In the genomic region with DNA sequence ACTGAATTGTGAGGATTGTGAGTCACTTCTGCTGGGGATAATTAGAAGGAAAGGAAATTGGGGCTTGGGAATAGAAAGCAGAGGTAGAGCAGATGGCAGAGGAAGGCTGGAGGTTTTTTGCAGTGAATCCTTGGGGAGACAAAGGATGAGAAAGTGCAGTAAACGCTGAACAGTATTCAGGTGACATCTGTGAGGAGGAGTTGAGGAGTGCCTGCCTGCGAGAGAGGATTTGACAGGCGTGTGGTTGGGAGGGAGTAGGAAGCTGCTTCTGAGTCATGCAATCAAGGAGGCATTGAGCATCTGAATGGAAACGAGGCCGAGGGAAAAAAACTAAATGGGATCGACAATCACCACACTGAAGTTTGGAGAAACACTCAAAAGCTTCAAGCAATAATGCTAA, we compare ENCODE assay signal across 15 mouse cellular contexts.
DNase-seq lines count a peak whose midpoint lies in the region.
"Had no signal": no experiment of that assay in that cellular context is flagged by ENCODE, and none has a peak within 500 bp of the region (broad histone marks: within the 10 kb centered on the region; RNA-seq: fewer than 3 reads in every experiment).

No protein-coding gene starts in this region.

- peak; percentile 39 for DNase-seq in heart, adult 11 months
- no peak for DNase-seq in heart, embryonic 10.5 days (ENCODE audit: low spot score)
- DNase-seq in brain, embryonic 18.5 days (ENCODE audit: low read depth, low spot score), result peak; percentile 30
- peak; percentile 62 to 75 for DNase-seq in layer of hippocampus, adult 18-20 months (ENCODE audit: low spot score in 2 of 2)
- DNase-seq in left cerebral cortex, postnatal 14 days (ENCODE audit: low spot score in 2 of 2), result peak; percentile 52 to 65
- no peak for DNase-seq in lung, postnatal 4 days
- DNase-seq in ovary, postnatal 36 days (ENCODE audit: low spot score), result no peak
- DNase-seq in kidney, postnatal 36 days, result no peak
- DNase-seq: cerebellum, adult 9-10 months; gastrocnemius, postnatal 10 days; kidney, adult 18-20 months; liver, embryonic 13.5 days; lung, postnatal 10 days had no signal

- H3K27ac ChIP-seq in heart, embryonic 10.5 days, result no peak overlapping the region
- H3K27ac ChIP-seq: heart, embryonic 13.5 days; hindbrain, embryonic 10.5 days; liver, embryonic 13.5 days had no signal

- intact Hi-C loops in left cerebral cortex, postnatal 14 days (cut with DNase I), result no loop called here

- WGBS in heart, embryonic 10.5 days, result 44% methylated on average over 6 of the region's 6 CpGs

- H3K36me3 ChIP-seq in heart, embryonic 10.5 days, result no peaks in the 10 kb centered on the region
- H3K36me3 ChIP-seq: heart, embryonic 13.5 days; hindbrain, embryonic 10.5 days; liver, embryonic 13.5 days had no signal

- no peaks in the 10 kb centered on the region for H3K27me3 ChIP-seq in heart, embryonic 10.5 days (ENCODE audit: insufficient read depth, poor library complexity, severe bottlenecking)
- H3K27me3 ChIP-seq: heart, embryonic 13.5 days; liver, embryonic 13.5 days had no signal

- H3K4me3 ChIP-seq in heart, embryonic 10.5 days, result no peak overlapping the region
- H3K4me3 ChIP-seq: heart, embryonic 13.5 days; hindbrain, embryonic 10.5 days; liver, embryonic 13.5 days had no signal

- no peaks in the 10 kb centered on the region for H3K9me3 ChIP-seq in heart, embryonic 10.5 days
- H3K9me3 ChIP-seq: heart, embryonic 13.5 days; hindbrain, embryonic 10.5 days; liver, embryonic 13.5 days had no signal

- peaks cover 4% of the 10 kb centered on the region for H3K4me1 ChIP-seq in heart, embryonic 10.5 days
- H3K4me1 ChIP-seq: hindbrain, embryonic 10.5 days; liver, embryonic 13.5 days had no signal

Comparison
In these comparisons a context has a peak if more than half of its experiments do, and no peak if none do; other contexts are left out.
1. DNase-seq: peak in heart, adult 11 months (single experiment), brain, embryonic 18.5 days (single experiment), layer of hippocampus, adult 18-20 months (2 of 2) and left cerebral cortex, postnatal 14 days (2 of 2); none in heart, embryonic 10.5 days (single experiment), lung, postnatal 4 days (0 of 2), ovary, postnatal 36 days (single experiment) and kidney, postnatal 36 days (0 of 2).